Mouse (Mus musculus) lung, postnatal 0 days (tissue): ENCODE data around the gene Gsdme.

Source experiments
- CTCF ChIP-seq: IDR thresholded peaks from 2 replicates; pipeline ENCODE4 v1.5.1; 2016; ENCODE audit warnings: antibody characterized with exemption, mild to moderate bottlenecking
- EP300 ChIP-seq: IDR thresholded peaks from 2 replicates; pipeline ENCODE4 v1.6.1; 2016; ENCODE audit warnings: antibody characterized with exemption, mild to moderate bottlenecking, control low read depth

DNA sequence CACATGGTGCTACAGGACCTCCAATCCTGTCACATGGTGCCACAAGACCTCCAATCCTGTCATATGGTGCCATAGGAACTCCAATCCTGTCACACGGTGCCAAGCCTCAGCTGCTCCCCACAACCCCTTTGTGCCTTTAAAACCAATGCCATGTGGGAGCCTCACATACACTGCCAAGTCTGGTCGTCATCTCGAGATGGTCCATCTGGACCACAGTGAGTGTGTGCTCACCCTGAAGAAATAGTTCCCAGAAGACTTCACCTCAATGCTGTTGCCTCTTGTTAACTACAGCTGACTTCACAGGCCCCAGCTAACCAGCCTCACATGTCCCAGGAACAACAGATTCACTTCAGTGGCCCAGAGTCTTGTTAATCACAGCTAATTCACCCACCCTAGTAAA, 23.2 kb upstream of the Gsdme start:
- TF ChIP-seq CTCF, result no peak
- no peak for TF ChIP-seq EP300
